Mouse (Mus musculus) megakaryocyte, embryonic 14.5 days (primary cell): ENCODE results near the gene Heg1.

Experiments
- FLI1 ChIP-seq: IDR thresholded peaks from 2 replicates; pipeline ENCODE4 v1.6.1; 2012; ENCODE audit warnings: low read length, inconsistent platforms, mixed read lengths
- GATA1 ChIP-seq: IDR thresholded peaks from 3 replicates; pipeline ENCODE4 v1.6.1; 2012; ENCODE audit warnings: mixed read lengths, low read length, inconsistent platforms, borderline replicate concordance

- TF ChIP-seq GATA1 (no peak), FLI1 (no peak)
Observed at GRCm38 (mm10) chr16:33797860-33798259, 113.7 kb downstream of the Heg1 start.
